Mouse (Mus musculus) mouse embryonic stem cell (cell line): ENCODE data around the gene Fam120c.
"Not testable (repeated sequence)": the region's sequence is repeated elsewhere in the genome, so short reads cannot be mapped to it uniquely, and the experiment has no call there.

Experiments
- in situ Hi-C, 2 experiments: fragments of 300-500 bp; cut with MboI; formaldehyde crosslinking; loops; 1 replicate in 1 of 2; 3 replicates in 1 of 2; pipeline ENCODE4 v1.14.3; 2019 to 2020; ENCODE audit warnings: low sequenced_read_pairs in 2 of 2, low pct_unique_long_range_greater_than_20kb in 1 of 2, mixed read lengths in 1 of 2; ENCODE audit not compliant: unreplicated experiment in 1 of 2

Fam120c gene

DNA sequence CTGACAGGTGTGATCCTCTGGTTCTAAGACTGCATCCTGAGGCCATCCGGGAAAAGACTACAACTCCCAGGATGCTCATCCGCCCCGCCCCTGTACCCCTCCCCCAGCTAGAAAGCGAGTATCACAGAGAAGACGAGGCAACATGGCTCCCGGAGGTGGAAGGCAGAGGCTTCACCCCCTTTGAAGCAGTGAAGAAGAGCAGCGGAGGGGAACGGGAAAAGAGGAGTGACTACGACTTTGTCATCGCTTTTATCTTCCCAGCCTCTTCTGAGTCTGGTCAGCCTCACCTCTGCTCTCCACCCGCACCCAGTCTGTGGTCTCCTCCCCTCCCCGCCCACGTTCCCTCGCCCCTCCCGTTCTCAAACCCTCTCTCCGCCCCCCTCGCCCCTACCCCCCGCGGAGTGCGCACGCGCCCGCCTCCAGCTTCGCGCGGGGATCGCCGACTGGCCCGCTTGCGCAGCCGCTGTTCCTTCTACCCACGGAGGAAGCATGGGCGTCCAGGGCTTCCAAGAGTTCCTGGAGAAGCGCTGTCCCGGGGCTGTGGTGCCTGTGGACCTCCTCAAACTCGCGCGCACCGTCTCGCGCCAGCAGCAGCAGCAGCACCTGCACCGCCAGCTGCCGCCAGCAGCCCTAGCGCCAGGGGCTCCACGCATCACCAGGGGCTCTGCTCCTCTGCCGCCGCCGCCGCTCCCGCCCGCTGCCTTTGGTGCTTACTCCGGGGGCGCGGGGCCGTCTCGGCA, at the start of gene Fam120c:
Fam120c (plus strand) TSS at position 415 of the 740 bp plus-strand sequence.
- in situ Hi-C loops: loop anchor here in 1 of 2 experiments (25.0 kb wide), 1 partner anchor 382 kb away; no protein-coding TSS in a partner anchor

- in situ Hi-C loops: no loop called here
Observed at GRCm38 (mm10) chrX:151298329-151298728, 45.6 kb upstream of the Fam120c start.

DNA sequence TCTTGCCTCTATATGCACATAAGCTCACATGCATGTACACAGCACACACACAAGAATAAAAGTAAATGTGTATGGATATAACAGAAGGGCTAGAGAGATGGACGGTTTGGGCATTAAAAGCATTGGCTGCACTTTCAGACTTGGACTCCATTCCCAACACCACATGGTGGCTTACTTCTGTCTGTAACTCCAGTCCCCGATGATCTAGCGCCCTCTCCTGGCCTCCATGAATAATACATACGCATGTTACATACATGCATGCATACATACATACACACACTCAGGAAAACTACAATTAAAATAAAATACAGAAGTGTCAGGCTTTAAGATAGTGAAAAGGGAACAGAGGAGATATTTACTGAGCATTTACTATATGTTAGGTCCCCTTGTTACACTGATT, 30.2 kb upstream of the Fam120c start:
- in situ Hi-C loops: no loop called here

DNA sequence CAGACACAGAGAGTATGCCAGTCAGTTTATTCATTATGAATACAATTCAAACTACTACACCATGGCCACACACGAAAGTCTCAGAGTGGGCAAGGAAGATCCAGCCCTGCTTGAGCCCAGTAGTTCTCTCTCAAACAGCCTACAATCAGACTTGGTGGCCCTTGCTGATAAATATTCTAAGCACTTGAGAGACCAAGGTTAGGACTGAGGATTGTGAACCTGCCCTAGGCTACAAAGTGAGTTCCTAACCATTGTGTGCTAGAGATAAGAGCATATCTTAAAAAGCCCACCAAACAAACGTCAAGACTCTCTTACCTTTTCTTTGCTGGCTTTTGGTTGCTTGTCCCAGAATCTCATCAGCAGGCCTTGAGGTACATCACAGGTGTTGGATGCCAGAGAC, 10.4 kb upstream of the Fam120c start:
- in situ Hi-C loops: loop anchor here in 1 of 2 experiments (25.0 kb wide), 1 partner anchor 371 kb away; no protein-coding TSS in a partner anchor

- in situ Hi-C loops: loop anchor here in 1 of 2 experiments (25.0 kb wide), 1 partner anchor 376 kb away; no protein-coding TSS in a partner anchor
Observed at GRCm38 (mm10) chrX:151337804-151338203, 6.2 kb upstream of the Fam120c start.

- in situ Hi-C loops: loop anchor here in 1 of 2 experiments (25.0 kb wide), 1 partner anchor 382 kb away; no protein-coding TSS in a partner anchor
Observed at GRCm38 (mm10) chrX:151344501-151344984, 568 bp downstream of the Fam120c start.

DNA sequence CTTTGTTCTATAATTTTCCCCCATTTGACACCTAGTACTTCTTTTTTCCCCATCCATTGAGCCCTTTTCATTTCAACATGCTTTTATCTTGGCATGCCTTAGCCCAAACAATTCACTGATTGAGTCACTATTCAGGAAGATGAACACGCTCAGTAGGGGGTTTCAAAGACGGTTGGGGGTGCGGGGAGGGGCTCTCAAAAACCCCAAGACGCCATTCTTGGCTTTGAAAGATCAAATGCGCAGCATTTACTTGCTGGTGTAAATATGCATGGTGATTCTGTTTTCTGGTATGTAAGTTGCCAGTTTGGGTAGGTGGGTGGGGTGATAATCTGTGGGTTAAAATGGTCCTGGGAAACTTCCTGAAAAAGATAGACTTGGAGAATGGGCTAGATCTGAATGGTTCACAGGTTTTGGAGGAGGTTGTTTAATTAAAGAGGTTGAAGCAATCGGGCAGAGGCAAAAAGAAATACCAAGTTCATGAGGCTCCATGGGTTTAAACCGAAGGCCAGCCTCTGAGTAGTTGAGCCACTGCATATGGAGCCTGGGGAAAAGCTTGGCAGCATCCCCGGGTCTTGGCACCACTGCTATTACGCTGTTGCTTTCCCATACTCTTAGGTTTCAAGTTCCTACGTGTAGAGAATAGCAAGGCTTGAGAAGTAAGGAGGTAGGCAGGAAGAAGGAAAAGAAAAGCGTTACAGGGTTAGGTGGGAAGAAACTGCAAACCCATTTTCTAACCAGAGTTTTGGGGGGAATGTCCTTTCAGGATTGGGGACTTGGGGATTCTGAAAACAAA, 1.6 kb downstream of the Fam120c start:
- in situ Hi-C loops: loop anchor here in 1 of 2 experiments (25.0 kb wide), 1 partner anchor 383 kb away; no protein-coding TSS in a partner anchor

GRCm38 (mm10) chrX:151347278-151347677, 3.3 kb downstream of the Fam120c start:
- in situ Hi-C loops: loop anchor here in 1 of 2 experiments (25.0 kb wide), 1 partner anchor 385 kb away; no protein-coding TSS in a partner anchor

GRCm38 (mm10) chrX:151349322-151349721, 5.3 kb downstream of the Fam120c start:
- in situ Hi-C loops: loop anchor here in 1 of 2 experiments (25.0 kb wide), 1 partner anchor 387 kb away; no protein-coding TSS in a partner anchor

- in situ Hi-C loops: no loop called here
Observed at GRCm38 (mm10) chrX:151418801-151419200, 74.8 kb downstream of the Fam120c start.

- in situ Hi-C loops: no loop called here
Observed at GRCm38 (mm10) chrX:151420791-151421190, 76.8 kb downstream of the Fam120c start.

DNA sequence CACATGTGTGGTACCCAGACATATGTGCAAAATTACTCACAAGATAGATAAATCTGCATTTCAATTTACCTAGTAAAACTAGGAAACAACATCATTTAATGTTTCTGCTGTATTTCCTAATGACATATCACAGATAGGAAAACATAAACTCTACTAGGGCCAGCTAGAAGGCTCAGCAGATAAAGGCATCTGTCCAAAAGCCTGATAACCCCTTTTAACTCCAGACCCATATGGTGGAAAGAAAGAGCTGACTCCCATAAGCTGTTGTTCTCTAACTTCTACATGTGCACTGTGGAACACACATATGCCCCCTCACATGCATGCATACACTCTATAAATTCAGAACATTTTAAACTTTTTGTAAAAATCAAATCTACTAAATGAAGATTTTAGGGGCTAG, 99.7 kb downstream of the Fam120c start:
- in situ Hi-C loops: no loop called here

DNA sequence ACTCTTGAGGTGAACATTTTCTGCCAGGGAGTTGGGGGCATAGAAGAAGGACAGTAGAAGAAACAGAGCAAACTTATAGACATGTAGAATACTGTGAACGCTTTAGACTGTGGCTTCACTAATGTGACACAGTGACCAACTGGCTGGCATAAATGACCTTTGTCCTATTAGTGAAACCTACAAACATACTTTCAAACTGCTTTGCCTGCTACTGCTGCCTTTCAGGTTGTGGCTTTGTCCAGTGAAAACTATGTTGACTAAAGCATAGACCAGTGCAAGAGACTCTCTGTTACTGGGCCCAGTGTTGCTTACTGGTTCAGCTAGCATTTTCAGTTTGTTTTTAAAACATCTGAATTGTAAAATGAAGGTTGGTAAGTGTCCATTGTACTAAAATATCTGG, 100.2 kb downstream of the Fam120c start:
- in situ Hi-C loops: no loop called here

DNA sequence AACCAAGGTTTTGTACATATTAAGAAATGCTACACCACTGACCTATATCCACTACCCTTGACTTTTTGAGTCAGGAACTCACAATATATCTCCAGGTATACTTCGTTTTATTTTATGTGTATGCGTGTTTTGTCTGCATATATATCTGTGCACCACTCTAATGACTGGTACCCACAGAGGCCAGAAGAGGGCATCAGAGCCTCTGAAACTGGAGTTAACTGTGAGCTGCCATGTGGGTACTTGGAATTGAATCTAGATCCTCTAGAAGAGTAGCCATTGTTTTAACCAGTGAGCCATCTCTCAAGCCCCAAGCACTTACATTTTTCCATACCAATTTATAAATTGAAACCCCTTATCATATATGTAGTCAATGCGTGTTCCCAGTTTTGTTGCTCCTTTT, 144.2 kb downstream of the Fam120c start:
- in situ Hi-C loops: no loop called here

DNA sequence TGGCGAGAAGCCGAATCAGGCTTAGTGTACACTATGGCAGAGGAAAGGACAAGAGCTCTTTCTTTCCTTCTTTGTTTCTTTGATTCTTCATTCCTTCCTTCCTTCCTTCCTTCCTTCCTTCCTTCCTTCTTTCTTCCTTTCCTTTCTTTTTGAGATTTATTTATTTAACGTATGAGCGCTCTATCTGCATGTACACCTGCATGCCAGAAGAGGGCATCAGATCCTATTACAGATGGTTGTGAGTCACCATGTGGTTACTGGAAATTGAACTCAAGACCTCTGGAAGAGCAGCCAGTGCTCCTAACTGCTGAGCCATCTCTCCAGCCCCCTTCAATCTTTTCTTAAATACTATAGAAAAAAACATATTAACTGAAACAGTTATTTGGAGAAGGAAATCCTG, 149.3 kb downstream of the Fam120c start:
- in situ Hi-C loops: not testable (repeated sequence)

GRCm38 (mm10) chrX:151496596-151496995, 152.6 kb downstream of the Fam120c start:
- in situ Hi-C loops: no loop called here

DNA sequence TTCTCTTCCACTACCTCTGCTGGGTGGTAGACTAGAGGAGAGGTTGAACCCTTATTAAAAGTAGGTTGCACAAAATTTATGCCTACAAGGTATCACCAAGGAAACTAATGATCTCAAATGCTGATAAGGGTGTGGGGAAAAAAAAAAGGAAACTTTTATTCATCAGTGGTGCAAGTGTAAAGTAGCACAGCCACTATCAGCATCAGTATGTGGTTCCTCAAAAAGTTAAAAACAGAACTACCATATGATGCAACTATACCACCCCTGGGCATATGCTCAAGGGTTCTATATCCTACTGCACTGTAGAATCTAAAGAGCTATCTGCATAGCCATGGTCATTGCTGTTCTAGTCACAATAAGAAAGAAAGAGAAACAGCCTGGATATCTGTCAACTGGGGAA, 164.6 kb downstream of the Fam120c start:
- in situ Hi-C loops: no loop called here

DNA sequence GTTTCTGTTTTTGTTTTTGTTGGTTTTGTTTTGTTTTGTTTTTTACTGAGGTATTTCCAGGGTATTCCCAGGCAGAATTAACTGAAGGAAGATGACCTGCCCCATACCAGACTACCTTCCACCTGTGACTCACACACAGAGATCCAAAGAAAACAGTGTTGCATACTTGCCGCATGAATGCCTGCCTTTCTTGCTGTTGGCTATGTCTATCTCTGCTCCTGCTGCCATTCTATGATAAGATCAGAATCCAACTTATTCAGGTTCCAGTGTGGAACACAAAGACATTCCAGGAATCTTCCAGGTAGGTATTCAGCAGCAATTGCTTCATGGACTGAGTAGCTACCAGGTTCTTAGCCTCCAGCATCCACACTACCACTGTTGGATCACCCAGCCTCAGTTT, 165.9 kb downstream of the Fam120c start:
- in situ Hi-C loops: no loop called here

GRCm38 (mm10) chrX:151513066-151513465, 169.1 kb downstream of the Fam120c start:
- in situ Hi-C loops: no loop called here
